Mouse (Mus musculus) stomach, postnatal 0 days (tissue): Measurements from ENCODE around the gene Olfr487. TPM values are rescaled to one million over a fixed set of nuclear protein-coding genes. Genes with fewer than 3 reads are reported as not detected.
"Not testable (repeated sequence)": the region's sequence is repeated elsewhere in the genome, so short reads cannot be mapped to it uniquely, and the experiment has no call there.

ENCODE experiments used
- ATAC-seq: fragments of 200-750 bp; cut with Nextera tagmentation; 2 replicates; pipeline ENCODE4 v1.8.0; 2017; ENCODE audit not compliant: low FRiP score, low TSS enrichment
- DNase-seq: peaks from one replicate; pipeline ENCODE4 v3.0.0-alpha.2; 2016; ENCODE audit warnings: low spot score
- H3K27ac ChIP-seq: fragments of 300-500 bp; sonication (generic); replicated peaks from 2 replicates; pipeline ENCODE4 v1.5.1; 2014; ENCODE audit warnings: mild to moderate bottlenecking, control low read depth
- H3K27me3 ChIP-seq: fragments of 300-500 bp; sonication (generic); 2 replicates; pipeline ENCODE4 v1.6.1; 2014; ENCODE audit warnings: low read length; ENCODE audit not compliant: control insufficient read depth, insufficient read depth
- H3K36me3 ChIP-seq: fragments of 300-500 bp; sonication (generic); 2 replicates; pipeline ENCODE4 v1.6.1; 2014; ENCODE audit warnings: low read length, mixed read lengths; ENCODE audit not compliant: control insufficient read depth, insufficient read depth
- H3K4me1 ChIP-seq: fragments of 300-500 bp; sonication (generic); replicated peaks from 2 replicates; pipeline ENCODE4 v1.6.1; 2014; ENCODE audit warnings: antibody characterized with exemption; ENCODE audit not compliant: control insufficient read depth, insufficient read depth
- H3K4me2 ChIP-seq: fragments of 300-500 bp; sonication (generic); replicated peaks from 2 replicates; pipeline ENCODE4 v1.6.1; 2014; ENCODE audit warnings: low read depth, mild to moderate bottlenecking, control low read depth, moderate library complexity
- H3K4me3 ChIP-seq: fragments of 300-500 bp; sonication (generic); 2 replicates; pipeline ENCODE4 v1.5.1; 2014; ENCODE audit warnings: low read depth, low read length, control low read depth
- H3K9ac ChIP-seq: fragments of 300-500 bp; sonication (generic); 2 replicates; pipeline ENCODE4 v1.6.1; 2014; ENCODE audit warnings: mild to moderate bottlenecking, low read length, control low read depth, mixed read lengths
- H3K9me3 ChIP-seq: fragments of 300-500 bp; sonication (generic); 2 replicates; pipeline ENCODE4 v1.6.1; 2016; ENCODE audit warnings: low read length; ENCODE audit not compliant: control insufficient read depth
- CTCF ChIP-seq: IDR thresholded peaks from 2 replicates; pipeline ENCODE4 v1.5.1; 2016; ENCODE audit warnings: antibody characterized with exemption, low read depth, mild to moderate bottlenecking, moderate library complexity
- EP300 ChIP-seq: optimal IDR thresholded peaks from 2 replicates; pipeline ENCODE3; 2016; ENCODE audit warnings: antibody characterized with exemption
- WGBS: fragments of 180-500 bp; shearing (Covaris S2); extraction: QIAGEN DNeasy Blood & Tissue Kit; methylation state at CpG from one replicate; pipeline ENCODE4 v1.1.7; 2014; 5-methylcytosine and 5-hydroxymethylcytosine counted together
- polyA plus RNA-seq: library from polyadenylated mRNA; unstranded; fragments of >200 nt; fragmentation: Nextera tagmentation; extraction: Ambion mirVana; gene quantifications from 2 replicates; pipeline ENCODE4 v1.2.1, GENCODE M21; 2015

Gene Olfr487
- polyA plus RNA-seq, 1 experiment from 2014 or later: not detected

DNA sequence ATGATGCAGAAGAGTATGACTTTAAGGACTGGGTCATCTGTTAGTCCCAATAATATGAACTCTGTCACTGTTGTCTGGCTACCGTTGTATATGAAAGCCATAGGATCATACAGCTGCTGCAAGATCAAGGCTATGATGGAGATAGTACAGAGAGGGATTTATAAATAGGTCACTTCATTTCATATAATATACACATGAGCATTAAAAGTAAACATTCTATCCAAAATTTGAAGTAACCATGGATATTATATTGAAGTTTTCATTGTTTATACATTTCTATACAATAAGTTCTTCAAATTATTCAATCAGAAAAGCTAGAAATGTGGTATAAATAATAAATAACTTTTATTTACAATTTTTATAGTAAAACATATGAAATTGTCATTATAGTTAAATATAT lies 41.8 kb downstream of the Olfr487 start, which contains the start of gene Olfr486:
Gene Olfr486, minus strand, starts transcription at position 101 of the 400 bp plus-strand sequence.
- DNase-seq, H3K27ac ChIP-seq, H3K27me3 ChIP-seq, H3K4me3 ChIP-seq, H3K36me3 ChIP-seq, H3K4me2 ChIP-seq, H3K9ac ChIP-seq, ATAC-seq, H3K4me1 ChIP-seq, H3K9me3 ChIP-seq: not testable (repeated sequence)
- WGBS: 83% methylated on average over 1 of the region's 1 CpGs

DNA sequence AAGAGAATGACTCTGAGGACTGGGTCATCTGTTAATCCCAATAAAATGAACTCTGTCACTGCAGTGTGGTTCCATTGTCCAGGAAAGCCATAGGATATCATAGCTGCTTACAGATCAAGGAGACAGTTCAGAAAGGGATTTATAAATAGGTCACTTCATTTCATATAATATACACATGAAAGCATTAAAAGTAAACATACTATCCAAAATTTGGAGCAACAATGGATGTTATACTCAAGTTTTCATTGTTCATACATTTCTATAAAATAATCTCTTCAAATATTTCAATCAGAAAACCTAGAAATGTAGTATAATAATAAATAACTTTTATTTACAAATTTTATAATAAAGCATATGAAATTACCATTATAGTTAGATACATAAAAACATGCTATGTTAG lies 54.7 kb downstream of the Olfr487 start, which contains the start of gene Olfr485:
Gene Olfr485, minus strand, starts transcription at position 101 of the 400 bp plus-strand sequence.
- no peak for ATAC-seq
- no peaks in the 10 kb centered on the region for H3K9me3 ChIP-seq
- no peak for DNase-seq
- H3K9ac ChIP-seq: no peak within 1 kb of the TSS
- H3K4me3 ChIP-seq: no peak within 1 kb of the TSS
- TF ChIP-seq EP300 (no peak), CTCF (no peak)
- no peaks in the 10 kb centered on the region for H3K4me1 ChIP-seq
- H3K36me3 ChIP-seq: no peaks in the 10 kb centered on the region
- H3K4me2 ChIP-seq: no peak within 1 kb of the TSS
- no peak within 1 kb of the TSS for H3K27ac ChIP-seq
- H3K27me3 ChIP-seq: no peaks in the 10 kb centered on the region

Other genes starting within 250 kb of the Olfr487 start
- gene Olfr476, start 249.8 kb downstream of the Olfr487 start, polyA plus RNA-seq: not detected in 2 replicates
- gene Olfr477, start 227.9 kb downstream of the Olfr487 start, polyA plus RNA-seq: not detected in 2 replicates
- not detected in 2 replicates for gene Olfr478, start 180.6 kb downstream of the Olfr487 start, polyA plus RNA-seq
- gene Olfr479, start 163.9 kb downstream of the Olfr487 start, polyA plus RNA-seq: not detected in 2 replicates
- not detected in 2 replicates for gene Olfr480, start 147.3 kb downstream of the Olfr487 start, polyA plus RNA-seq
- not detected in 2 replicates for gene Olfr481, start 134.8 kb downstream of the Olfr487 start, polyA plus RNA-seq
- 0.07 and 0.22 TPM in 2 replicates for gene Olfr482, start 117.0 kb downstream of the Olfr487 start, polyA plus RNA-seq
- gene Olfr483, start 113.8 kb downstream of the Olfr487 start, polyA plus RNA-seq: not detected in 2 replicates
- gene Olfr484, start 87.2 kb downstream of the Olfr487 start, polyA plus RNA-seq: not detected in 2 replicates
- gene Olfr485, start 54.8 kb downstream of the Olfr487 start, polyA plus RNA-seq: not detected in 2 replicates
- not detected in 2 replicates for gene Olfr486, start 41.9 kb downstream of the Olfr487 start, polyA plus RNA-seq
- not detected in 2 replicates for gene Olfr488, start 43.7 kb upstream of the Olfr487 start, polyA plus RNA-seq
- gene Olfr490, start 74.3 kb upstream of the Olfr487 start, polyA plus RNA-seq: not detected in 2 replicates
- gene Olfr491, start 98.8 kb upstream of the Olfr487 start, polyA plus RNA-seq: not detected in 2 replicates
- gene Olfr492, start 109.0 kb upstream of the Olfr487 start, polyA plus RNA-seq: not detected in 2 replicates
- not detected in 2 replicates for gene Olfr493, start 132.3 kb upstream of the Olfr487 start, polyA plus RNA-seq
- gene Olfr494, start 150.7 kb upstream of the Olfr487 start, polyA plus RNA-seq: not detected in 2 replicates
- gene Olfr495, start 178.5 kb upstream of the Olfr487 start, polyA plus RNA-seq: not detected in 2 replicates
- gene Olfr497, start 205.8 kb upstream of the Olfr487 start, polyA plus RNA-seq: not detected in 2 replicates